Mouse (Mus musculus) kidney, adult 2 months (tissue): Measurements from ENCODE around the gene Strn4.

Source experiments
- CTCF ChIP-seq: fragments of 200-500 bp; conservative IDR thresholded peaks from 2 replicates; pipeline ENCODE4 v1.5.1; 2011; ENCODE audit warnings: low read depth, mild to moderate bottlenecking, control low read depth, low read length, moderate library complexity, mixed read lengths; ENCODE audit not compliant: insufficient read depth, insufficient read length
- POLR2A ChIP-seq: fragments of 200-500 bp; IDR thresholded peaks from one replicate; pipeline ENCODE4 v1.6.1; 2011; ENCODE audit warnings: low read depth, low read length, control low read depth

- TF ChIP-seq CTCF: no peak
- no peak for TF ChIP-seq POLR2A
Observed at GRCm38 (mm10) chr7:16823734-16824133, 8.0 kb downstream of the Strn4 start.
